Mouse (Mus musculus): ENCODE measurements around the gene Eif3k.

DNA sequence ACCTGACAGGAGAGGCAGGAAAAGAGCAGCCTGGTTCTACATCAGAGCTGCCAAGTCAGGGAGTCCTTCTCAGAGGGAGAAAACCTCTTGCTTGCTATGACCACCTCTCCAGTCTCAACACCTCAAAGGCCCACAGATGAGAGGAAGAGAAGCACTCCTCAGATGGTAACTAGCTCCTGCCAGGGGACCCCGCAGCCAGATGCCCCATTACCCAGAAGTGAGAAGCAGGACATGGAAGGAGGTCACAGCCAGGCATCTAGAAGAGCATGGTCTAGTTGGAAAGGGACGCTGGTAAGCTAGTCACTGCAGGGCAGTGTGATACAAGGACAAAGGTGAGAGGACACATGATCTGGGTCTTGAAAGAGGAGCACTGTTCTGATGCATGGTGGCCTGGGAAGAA is 47.8 kb downstream of the Eif3k start:
- TF ChIP-seq GATA1 (IDR thresholded peaks at IDR 0.05; ENCODE audit: low read length) (no peak), TAL1 (IDR thresholded peaks at IDR 0.05; ENCODE audit: low read length) (no peak)
